Mouse (Mus musculus) megakaryocyte-erythroid progenitor cell, adult 5-6 weeks (primary cell): ENCODE measurements around the gene Dock4. TPM values are rescaled to one million over a fixed set of nuclear protein-coding genes. Genes with fewer than 3 reads are reported as not detected.
A peak's percentile ranks its signal among the peaks of the same experiment; 100 is the strongest.

Experiments used
- ATAC-seq: replicated peaks from 2 replicates; pipeline ENCODE4 v1.8.0; 2016; ENCODE audit warnings: mild to moderate bottlenecking, inconsistent platforms; ENCODE audit not compliant: severe bottlenecking, poor library complexity, low FRiP score, low TSS enrichment
- total RNA-seq, 2 experiments: library from RNA; stranded (forward) in 1 of 2; stranded (reverse) in 1 of 2; fragments of 200-1000, 215-1000 nt in 1 of 2; fragments of >200 nt in 1 of 2; fragmentation: Nextera tagmentation in 1 of 2; gene quantifications; 2 replicates each; pipeline ENCODE4 v1.2.3; 2014 to 2017

Dock4 gene
- total RNA-seq, 2 experiments from 2014 or later, result not detected

DNA sequence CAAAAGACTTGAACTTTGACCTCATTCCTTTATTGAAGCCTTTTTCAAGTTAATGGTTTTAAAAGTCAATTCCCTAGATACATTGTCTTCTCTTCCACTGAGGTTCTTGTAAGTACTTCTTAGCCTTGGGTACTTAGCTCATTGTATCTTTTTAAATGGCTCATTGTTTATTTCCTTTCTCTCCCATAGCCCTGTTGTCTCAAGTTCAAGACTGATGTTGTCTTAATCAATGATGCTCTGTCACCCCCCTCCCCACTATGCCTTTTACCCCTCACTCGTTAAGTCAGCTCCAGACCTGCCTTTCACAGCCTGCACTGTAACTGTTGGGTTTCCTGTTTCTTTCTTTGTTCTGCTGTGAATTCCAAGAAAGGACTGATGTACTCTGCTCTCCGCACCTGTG lies 154.2 kb downstream of the Dock4 start:
- ATAC-seq, result no peak

DNA sequence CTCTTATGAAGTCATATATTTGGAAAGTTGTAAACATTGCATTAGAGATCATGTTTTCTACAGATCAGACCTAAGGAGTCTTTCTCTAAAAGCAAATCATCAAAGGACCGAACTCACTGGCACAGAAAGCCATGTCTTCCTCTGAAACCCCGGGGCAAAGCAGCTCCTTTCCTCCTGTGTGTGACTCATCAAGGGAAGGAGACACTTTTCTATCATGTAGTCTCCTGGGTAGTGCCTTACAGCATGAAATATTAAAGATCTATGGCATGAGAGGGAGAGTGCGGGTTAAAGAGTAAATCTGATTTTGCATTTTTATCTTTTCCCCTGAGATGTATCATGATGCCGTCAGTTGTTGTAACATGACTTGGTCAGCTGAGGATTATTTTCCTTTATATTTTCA lies 159.8 kb downstream of the Dock4 start:
- no peak for ATAC-seq

DNA sequence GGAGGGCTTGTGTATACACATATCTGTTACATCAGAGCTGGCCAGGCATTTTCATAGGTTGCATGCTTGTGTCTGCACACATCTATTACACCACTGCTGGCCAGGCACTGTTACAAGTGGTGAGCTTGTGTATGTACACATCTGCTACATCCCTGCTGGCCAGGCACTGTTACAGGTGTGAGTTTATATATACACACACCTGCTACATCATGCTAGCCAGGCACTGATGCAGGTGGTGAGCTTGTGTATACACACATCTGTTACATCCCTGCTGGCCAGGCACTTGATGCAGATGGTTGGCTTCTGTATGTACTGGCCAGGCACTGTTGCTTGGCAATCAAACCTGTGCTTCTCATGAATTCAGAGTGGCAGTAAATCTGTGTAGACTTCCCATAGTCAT lies 177.2 kb downstream of the Dock4 start:
- ATAC-seq, result no peak

GRCm38 (mm10) chr12:40626521-40626920 lies 180.8 kb downstream of the Dock4 start:
- no peak for ATAC-seq

GRCm38 (mm10) chr12:40633242-40633641 lies 187.5 kb downstream of the Dock4 start:
- ATAC-seq, result no peak

DNA sequence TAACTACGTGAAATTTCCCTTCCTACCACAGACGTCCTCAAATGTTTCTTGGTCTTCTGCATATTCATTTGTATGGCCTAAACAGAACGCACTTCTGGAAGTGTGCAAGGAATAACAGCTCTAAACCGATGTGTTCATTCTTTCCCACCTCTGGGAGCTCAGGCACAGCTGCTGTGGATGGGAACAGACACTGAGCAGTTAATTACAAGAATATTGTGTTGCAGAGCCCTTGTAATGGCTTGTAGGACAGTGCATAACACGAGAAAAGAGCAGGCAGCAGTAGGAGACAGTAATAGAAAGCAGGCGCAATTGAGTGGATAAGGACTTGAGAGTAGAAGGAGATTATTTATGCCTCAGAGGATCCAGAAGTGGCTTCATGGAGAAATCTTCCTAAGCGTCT lies 188.4 kb downstream of the Dock4 start:
- no peak for ATAC-seq

GRCm38 (mm10) chr12:40635991-40636390 lies 190.2 kb downstream of the Dock4 start:
- ATAC-seq, result no peak

- no peak for ATAC-seq
Measured at GRCm38 (mm10) chr12:40637427-40637826, 191.7 kb downstream of the Dock4 start.

DNA sequence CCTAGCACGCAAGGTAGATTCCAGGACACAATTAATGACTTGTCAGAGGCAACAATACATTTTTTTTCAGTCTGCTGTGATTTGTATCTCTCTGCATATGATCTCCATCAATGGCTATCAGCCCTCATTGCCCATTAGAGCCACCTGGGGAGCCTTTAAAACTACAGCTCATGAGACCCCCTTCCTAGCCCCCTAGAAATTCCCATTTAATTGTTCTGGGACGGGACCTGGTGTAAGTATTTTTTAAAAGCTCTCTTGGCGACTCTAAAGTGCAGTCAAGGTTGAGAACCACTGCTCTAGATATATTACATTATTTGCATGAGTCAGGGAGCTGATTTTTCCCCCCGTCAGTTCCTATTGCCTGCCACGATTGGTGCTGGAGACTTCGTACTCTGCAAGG lies 200.1 kb downstream of the Dock4 start:
- no peak for ATAC-seq

DNA sequence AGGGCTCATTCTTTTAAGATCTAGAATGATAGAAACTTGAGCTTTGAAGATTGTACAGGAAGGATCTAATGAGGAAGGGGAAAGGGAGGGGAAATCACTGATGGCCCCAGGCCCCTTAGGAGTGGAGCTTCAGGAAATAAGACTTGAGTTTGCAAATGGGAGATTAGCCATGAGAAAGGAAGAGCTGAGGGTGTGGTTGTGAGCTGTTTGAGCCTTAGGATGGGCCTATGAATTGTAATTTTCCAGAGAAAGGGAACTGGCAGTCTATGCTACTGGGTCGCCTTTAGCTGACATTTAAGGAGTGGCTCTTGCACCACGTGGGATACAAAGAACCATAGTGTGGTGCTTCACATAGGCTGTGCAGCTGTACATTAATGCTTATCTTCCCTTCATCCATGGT lies 208.6 kb downstream of the Dock4 start:
- ATAC-seq, result no peak

DNA sequence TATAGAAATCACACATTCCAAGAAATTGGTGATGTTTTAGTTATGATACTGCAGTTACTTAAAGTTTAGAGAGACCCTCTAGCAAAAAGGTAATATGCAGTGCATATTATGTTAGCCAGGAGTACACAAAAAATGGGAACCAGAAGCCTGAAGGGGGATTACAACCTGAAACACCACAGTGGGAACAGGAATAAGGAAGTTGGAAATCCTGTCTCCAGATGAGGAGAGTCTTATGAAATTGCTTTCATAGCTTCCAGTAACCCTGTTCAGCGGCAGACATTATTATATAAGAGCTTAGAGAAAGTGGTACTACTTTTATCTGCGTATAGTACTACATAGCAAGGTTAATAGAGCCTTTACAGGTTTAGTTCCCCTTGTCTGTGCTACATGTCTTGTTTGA lies 210.1 kb downstream of the Dock4 start:
- ATAC-seq, result no peak

DNA sequence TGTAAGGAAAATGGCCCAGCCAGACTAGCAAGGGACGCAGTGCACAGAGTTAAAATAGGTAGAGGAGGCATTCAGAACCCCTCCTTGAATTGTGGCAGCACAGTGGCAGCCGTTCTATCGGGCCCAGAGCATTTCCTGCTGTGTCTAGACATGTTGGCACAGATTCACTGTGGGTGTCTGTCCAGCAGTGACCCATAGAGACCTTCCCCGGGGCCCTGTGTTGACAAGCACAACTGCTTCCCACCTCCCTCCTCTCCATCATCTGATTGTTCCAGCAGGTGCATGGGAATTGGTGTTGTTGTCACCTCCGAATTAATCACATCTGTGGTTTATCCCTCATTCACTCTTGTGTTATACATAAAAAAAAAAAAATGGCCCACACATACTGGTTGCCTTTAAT lies 210.7 kb downstream of the Dock4 start:
- no peak for ATAC-seq

GRCm38 (mm10) chr12:40657229-40657885 lies 211.6 kb downstream of the Dock4 start:
- no peak for ATAC-seq

DNA sequence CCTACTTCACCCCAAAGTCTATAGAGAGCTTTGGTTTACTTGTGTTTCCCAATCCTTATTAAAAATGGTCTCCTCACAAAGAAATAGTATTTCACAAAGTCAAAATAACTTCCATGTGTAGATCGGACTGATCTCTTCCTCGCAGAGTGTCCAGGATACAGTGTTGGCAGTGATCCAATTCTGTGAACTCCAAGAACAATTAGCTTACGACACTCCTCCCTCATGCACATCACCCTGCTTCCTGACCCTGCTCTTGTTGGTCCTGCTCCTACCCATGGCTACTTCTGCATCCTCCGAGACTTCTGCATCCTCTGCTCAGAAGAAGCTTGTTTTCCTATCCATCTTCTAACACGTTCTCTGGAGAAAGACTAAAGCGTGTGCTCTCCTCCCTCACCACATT lies 213.9 kb downstream of the Dock4 start:
- no peak for ATAC-seq

DNA sequence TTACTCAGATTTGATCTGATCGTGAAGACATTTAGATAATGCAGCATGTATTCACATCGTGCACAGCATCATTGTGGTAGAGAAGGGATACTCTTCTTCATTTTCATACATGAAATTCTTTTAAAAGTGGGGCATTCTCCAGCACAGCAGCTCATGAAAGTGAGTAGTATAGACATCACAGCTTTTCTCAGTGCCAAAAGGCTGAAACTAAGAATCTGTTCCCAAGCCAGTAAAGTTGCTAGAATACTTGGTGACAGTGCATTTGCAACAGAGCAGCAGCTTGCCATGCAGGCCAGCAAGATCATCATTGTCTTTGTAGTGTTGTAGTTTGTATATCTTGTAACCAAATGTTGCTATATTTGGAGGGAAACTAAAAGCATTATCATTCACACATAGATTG lies 223.7 kb downstream of the Dock4 start:
- ATAC-seq, result no peak

- no peak for ATAC-seq
Measured at GRCm38 (mm10) chr12:40670766-40671165, 225.0 kb downstream of the Dock4 start.

DNA sequence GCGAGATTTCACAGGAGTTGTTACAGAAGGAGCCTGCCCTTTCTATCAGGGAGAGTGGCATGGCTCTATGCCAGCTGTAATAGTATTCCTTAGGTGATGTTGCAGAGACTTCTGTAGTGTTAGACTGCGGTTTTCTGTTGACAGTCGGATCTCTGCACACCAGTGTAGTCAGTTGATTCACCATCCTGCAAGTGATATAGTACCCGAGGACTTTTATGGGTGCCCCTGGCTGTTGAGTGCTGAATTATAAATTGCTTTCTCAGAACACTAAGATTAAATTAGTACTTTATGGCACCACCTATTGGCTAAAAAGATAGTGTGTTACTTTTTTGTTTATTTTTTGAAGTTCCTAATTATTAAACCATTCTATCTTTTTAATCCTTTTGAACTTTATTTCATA lies 234.0 kb downstream of the Dock4 start:
- ATAC-seq, result no peak

GRCm38 (mm10) chr12:40680551-40680950 lies 234.8 kb downstream of the Dock4 start:
- ATAC-seq, result 0 out of 2 replicates have a peak, but pooled peaks have one; percentile 63

DNA sequence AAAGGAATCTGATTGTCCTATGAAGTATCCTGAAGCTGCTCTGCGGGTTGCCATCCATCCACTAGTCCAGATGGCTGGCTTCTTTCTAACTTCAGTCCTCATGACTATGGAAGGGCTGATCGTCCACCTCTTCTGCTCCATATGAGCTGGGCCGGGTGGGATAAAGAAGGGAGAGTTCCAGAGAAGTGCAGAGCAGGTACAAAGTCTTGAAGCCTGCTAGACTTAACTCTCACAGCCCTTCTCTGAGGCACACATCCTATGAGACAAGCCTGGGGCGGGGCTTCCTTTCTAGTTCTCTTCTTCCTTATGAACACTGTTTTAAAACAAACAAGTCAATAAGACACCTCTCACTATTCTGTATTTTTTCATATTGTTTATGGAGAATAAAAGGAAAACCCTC lies 245.7 kb downstream of the Dock4 start:
- ATAC-seq, result no peak

DNA sequence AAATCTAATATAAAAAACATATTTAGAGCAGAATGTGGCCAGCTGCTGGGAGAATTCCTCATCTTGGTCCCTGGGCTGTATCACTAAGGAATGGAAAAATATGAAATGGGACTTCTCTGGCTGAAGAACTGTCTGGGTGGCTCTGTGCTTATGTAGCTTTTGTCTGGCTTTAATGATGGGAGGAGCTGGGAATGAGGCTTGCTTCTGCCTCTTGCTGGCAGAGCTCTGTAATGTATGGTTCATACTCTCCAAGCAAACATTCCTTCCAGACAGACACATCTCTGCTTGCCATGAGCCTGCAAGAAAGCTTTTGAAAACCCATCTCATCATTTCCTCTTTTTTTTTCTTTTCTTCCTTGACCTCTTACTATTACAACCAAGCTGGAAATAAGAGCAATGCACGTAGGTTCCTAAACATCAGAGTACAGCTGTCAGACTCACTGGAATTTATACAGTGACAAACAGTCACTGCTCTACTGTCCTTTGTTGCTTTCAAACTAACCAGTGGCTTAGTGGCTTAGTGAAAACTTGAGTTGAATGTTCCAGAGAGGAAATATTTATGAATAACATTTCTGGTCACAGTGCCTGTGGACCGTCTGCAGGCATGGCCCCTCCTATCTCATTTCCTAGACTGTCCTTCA lies 248.4 kb downstream of the Dock4 start:
- no peak for ATAC-seq

GRCm38 (mm10) chr12:40698330-40698729 lies 252.6 kb downstream of the Dock4 start:
- ATAC-seq, result no peak
